ENCODE assay signal across 8 mouse cellular contexts in genomic region chr4:144893561-144894486, GRCm38 (mm10). TPM values are rescaled to one million over a fixed set of nuclear protein-coding genes. Genes with fewer than 3 reads are reported as not detected.
DNase-seq lines count a peak whose midpoint lies in the region; ATAC-seq and TF ChIP-seq lines count a peak whose summit lies in the region.

No protein-coding gene starts in this region.

- peak overlapping the region; percentile 81 for H3K27ac ChIP-seq in left cerebral cortex, adult 2 months
- H3K27ac ChIP-seq in brown adipose tissue, adult 24 weeks (replicated peaks; ENCODE audit: low read depth, low read length): peak overlapping the region; percentile 98
- peak overlapping the region; percentile 87 for H3K27ac ChIP-seq in intestine, embryonic 14.5 days (ENCODE audit: low read depth)
- H3K27ac ChIP-seq in liver, postnatal 0 days (ENCODE audit: low read depth): peak overlapping the region; percentile 93
- H3K27ac ChIP-seq in neural tube, embryonic 15.5 days (replicated peaks): peak overlapping the region; percentile 68

- H3K9me3 ChIP-seq in intestine, embryonic 14.5 days (ENCODE audit: control insufficient read depth, low read length): no peaks in the 10 kb centered on the region
- H3K9me3 ChIP-seq in liver, postnatal 0 days (ENCODE audit: low read length): no peaks in the 10 kb centered on the region
- H3K9me3 ChIP-seq in neural tube, embryonic 15.5 days (replicated peaks): no peaks in the 10 kb centered on the region

- peak overlapping the region; percentile 77 for H3K4me2 ChIP-seq in intestine, embryonic 14.5 days (ENCODE audit: low read length)
- peak overlapping the region; percentile 87 for H3K4me2 ChIP-seq in liver, postnatal 0 days (ENCODE audit: low read depth, low read length)
- H3K4me2 ChIP-seq in neural tube, embryonic 15.5 days: peak overlapping the region; percentile 98

- TF ChIP-seq EP300 in liver, postnatal 0 days (IDR thresholded peaks at IDR 0.05; ENCODE audit: low read depth): no peak

- intact Hi-C loops in left cerebral cortex, adult 2 months (cut with DNase I): loop anchor here (5.0 kb wide), 3 partner anchors 78 to 393 kb away; no protein-coding TSS in a partner anchor
- intact Hi-C loops in left cerebral cortex, postnatal 25 days (cut with DNase I): loop anchor here (2.0 to 10.0 kb wide), 6 partner anchors 79 to 391 kb away; no protein-coding TSS in a partner anchor
- intact Hi-C loops in gastrocnemius, postnatal 14 days (cut with DNase I; ENCODE audit: low total_unique reads): loop anchor here (10.0 kb wide), 1 partner anchor 161 kb away; no protein-coding TSS in a partner anchor

- no peak for ATAC-seq in intestine, embryonic 14.5 days (replicated peaks; ENCODE audit: low FRiP score, low TSS enrichment, low read depth)
- ATAC-seq in liver, postnatal 0 days: peak; percentile 4; the same call in 1 of the 2 replicates
- no peak; the same call in 1 of the 2 replicates for ATAC-seq in neural tube, embryonic 15.5 days (ENCODE audit: low FRiP score)

- H3K4me1 ChIP-seq in brown adipose tissue, adult 24 weeks (ENCODE audit: control insufficient read depth, insufficient read depth, insufficient read length, low read length): peaks cover 16% of the 10 kb centered on the region
- peaks cover 36% of the 10 kb centered on the region for H3K4me1 ChIP-seq in intestine, embryonic 14.5 days (replicated peaks; ENCODE audit: control insufficient read depth, insufficient read depth, low read length)
- peaks cover 25% of the 10 kb centered on the region for H3K4me1 ChIP-seq in liver, postnatal 0 days (ENCODE audit: insufficient read depth)
- peaks cover 47% of the 10 kb centered on the region for H3K4me1 ChIP-seq in neural tube, embryonic 15.5 days

- H3K9ac ChIP-seq in intestine, embryonic 14.5 days (ENCODE audit: low read length): peak overlapping the region; percentile 74
- peak overlapping the region; percentile 84 for H3K9ac ChIP-seq in liver, postnatal 0 days (replicated peaks)
- peak overlapping the region; percentile 53 for H3K9ac ChIP-seq in neural tube, embryonic 15.5 days (replicated peaks)

- under 1% methylated on average over 44 of the region's 44 CpGs for WGBS in intestine, embryonic 14.5 days
- 1% methylated on average over 44 of the region's 44 CpGs for WGBS in liver, postnatal 0 days (ENCODE audit: insufficient replicate concordance)
- WGBS in neural tube, embryonic 15.5 days: under 1% methylated on average over 44 of the region's 44 CpGs

- peaks cover 6% of the 10 kb centered on the region; the same call in 1 of the 2 replicates for H3K36me3 ChIP-seq in intestine, embryonic 14.5 days (ENCODE audit: control insufficient read depth, insufficient read depth, low read length)
- H3K36me3 ChIP-seq in liver, postnatal 0 days (replicated peaks; ENCODE audit: insufficient read depth, low read length): peaks cover 3% of the 10 kb centered on the region; the same call in 1 of the 2 replicates
- H3K36me3 ChIP-seq in neural tube, embryonic 15.5 days: no peaks in the 10 kb centered on the region

- DNase-seq in left cerebral cortex, adult 2 months (ENCODE audit: extremely low spot score in 1 of 2, low spot score in 2 of 2): peak; percentile 25 to 32
- no peak for DNase-seq in left cerebral cortex, postnatal 25 days (ENCODE audit: low spot score in 2 of 2)
- DNase-seq in gastrocnemius, postnatal 14 days: peak; percentile 42
- peak; percentile 78 for DNase-seq in intestine, embryonic 14.5 days (ENCODE audit: low spot score)
- DNase-seq in liver, postnatal 0 days: peak; percentile 69
- peak; percentile 36 to 69 for DNase-seq in urinary bladder, postnatal 4 days (ENCODE audit: low spot score in 2 of 2)

- TF ChIP-seq CTCF in left cerebral cortex, adult 2 months (IDR thresholded peaks at IDR 0.05): no peak
- TF ChIP-seq CTCF in liver, postnatal 0 days (IDR thresholded peaks at IDR 0.05; ENCODE audit: low read depth): no peak

- peak overlapping the region; percentile 54 for H3K4me3 ChIP-seq in left cerebral cortex, adult 2 months
- peak overlapping the region; percentile 99 for H3K4me3 ChIP-seq in brown adipose tissue, adult 24 weeks (ENCODE audit: insufficient read depth, low read depth, low read length)
- peak overlapping the region; percentile 72 for H3K4me3 ChIP-seq in intestine, embryonic 14.5 days (ENCODE audit: low read depth, low read length)
- peak overlapping the region; percentile 78 for H3K4me3 ChIP-seq in liver, postnatal 0 days (ENCODE audit: low read depth, low read length)
- H3K4me3 ChIP-seq in neural tube, embryonic 15.5 days (replicated peaks): peak overlapping the region; percentile 45

- no peaks in the 10 kb centered on the region for H3K27me3 ChIP-seq in intestine, embryonic 14.5 days (replicated peaks; ENCODE audit: control insufficient read depth, insufficient read depth, low read length)
- no peaks in the 10 kb centered on the region for H3K27me3 ChIP-seq in liver, postnatal 0 days (ENCODE audit: insufficient read depth, low read length)
- peaks cover 11% of the 10 kb centered on the region; the same call in 1 of the 2 replicates for H3K27me3 ChIP-seq in neural tube, embryonic 15.5 days (replicated peaks)

RNA-seq across cellular contexts. Expression of gene Dhrs3, which starts 1.2 kb away (rescaled TPM):
- 10 to 100 TPM; 28.6 to 29.6 TPM for total RNA-seq in left cerebral cortex, adult 2 months (2021)
- total RNA-seq in left cerebral cortex, postnatal 25 days (2021): 10 to 100 TPM; 29.6 to 35.8 TPM
- 167 and 202 TPM in 2 replicates for polyA plus RNA-seq in brown adipose tissue, adult 24 weeks (2012; ENCODE audit: insufficient read depth, insufficient read length, missing spikeins)
- 10 to 100 TPM; 33.8 to 48.2 TPM for total RNA-seq in gastrocnemius, postnatal 14 days (2021)
- 119 and 123 TPM in 2 replicates for polyA plus RNA-seq in intestine, embryonic 14.5 days (2014; fragmentation: Nextera tagmentation; extraction: Ambion mirVana)
- polyA plus RNA-seq in liver, postnatal 0 days (2015; fragmentation: Nextera tagmentation; extraction: Ambion mirVana): 49.8 and 52.8 TPM in 2 replicates
- 31.0 and 41.3 TPM in 2 replicates for polyA plus RNA-seq in neural tube, embryonic 15.5 days (2015; fragmentation: Nextera tagmentation; extraction: Ambion mirVana)

Comparison
In these comparisons a context has a peak if more than half of its experiments do, and no peak if none do; other contexts are left out.
1. DNase-seq: peak in left cerebral cortex, adult 2 months (2 of 2), gastrocnemius, postnatal 14 days (single experiment), intestine, embryonic 14.5 days (single experiment), liver, postnatal 0 days (single experiment) and urinary bladder, postnatal 4 days (2 of 2); none in left cerebral cortex, postnatal 25 days (0 of 2).
2. H3K4me3 ChIP-seq: peak in every context shown above with its lines; median percentile 99 in brown adipose tissue, adult 24 weeks; 78 in liver, postnatal 0 days; 72 in intestine, embryonic 14.5 days; 54 in left cerebral cortex, adult 2 months; 45 in neural tube, embryonic 15.5 days.
3. Peak in every context shown above with its lines, with median percentiles within 50 percentile points of each other: H3K27ac ChIP-seq, H3K4me2 ChIP-seq and H3K9ac ChIP-seq.